Comparison of ENCODE assay signal across 9 mouse cellular contexts in the genomic region with DNA sequence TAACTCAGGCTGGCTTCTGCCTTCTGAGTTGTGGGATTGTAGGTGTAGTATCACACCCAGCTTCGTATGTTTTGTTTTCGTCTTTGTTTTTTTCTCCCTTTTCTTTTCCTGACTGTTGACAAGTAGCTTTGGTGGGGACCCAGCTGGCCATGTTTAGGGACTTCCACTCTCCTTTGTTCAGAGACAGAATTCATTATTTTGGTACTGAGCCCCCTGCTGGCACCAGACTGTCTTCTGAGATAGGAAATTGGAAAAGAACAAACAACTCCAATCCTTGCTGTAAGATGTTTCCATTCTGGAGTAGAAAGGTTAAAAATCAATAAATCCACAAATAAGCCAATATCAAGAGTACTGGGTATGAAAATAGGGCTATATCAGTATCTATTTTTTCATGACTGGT. TPM values are rescaled to one million over a fixed set of nuclear protein-coding genes. Genes with fewer than 3 reads are reported as not detected.
DNase-seq lines count a peak whose midpoint lies in the region; ATAC-seq and TF ChIP-seq lines count a peak whose summit lies in the region.
"Had no signal": no experiment of that assay in that cellular context is flagged by ENCODE, and none has a peak within 500 bp of the region (broad histone marks: within the 10 kb centered on the region; RNA-seq: fewer than 3 reads in every experiment).

No protein-coding gene starts in this region.

- H3K4me3 ChIP-seq in heart, adult 2 months, result peak overlapping the region; percentile 34; the same call in 1 of the 2 replicates
- H3K4me3 ChIP-seq in midbrain, embryonic 10.5 days, result no peak overlapping the region
- H3K4me3 ChIP-seq in midbrain, embryonic 11.5 days (ENCODE audit: low read depth, low read length), result no peak overlapping the region
- H3K4me3 ChIP-seq in hindbrain, embryonic 15.5 days, result no peak overlapping the region
- H3K4me3 ChIP-seq in stomach, embryonic 16.5 days (replicated peaks; ENCODE audit: low read length), result no peak overlapping the region

- no peak for DNase-seq in heart, adult 2 months
- DNase-seq in heart, postnatal 25 days (ENCODE audit: low spot score), result no peak
- DNase-seq in midbrain, embryonic 10.5 days (ENCODE audit: low spot score), result peak; percentile 32
- DNase-seq in midbrain, embryonic 11.5 days (ENCODE audit: low spot score, missing footprints), result no peak
- DNase-seq: liver, embryonic 13.5 days had no signal

- WGBS in heart, adult 2 months, result 43% methylated on average over 2 of the region's 2 CpGs
- WGBS in midbrain, embryonic 10.5 days, result 48% methylated on average over 2 of the region's 2 CpGs
- 33% methylated on average over 2 of the region's 2 CpGs for WGBS in midbrain, embryonic 11.5 days
- WGBS in hindbrain, embryonic 15.5 days, result 14% methylated on average over 2 of the region's 2 CpGs
- WGBS in stomach, embryonic 16.5 days, result 63% methylated on average over 2 of the region's 2 CpGs

- no peak for TF ChIP-seq EP300 in heart, adult 2 months (IDR thresholded peaks at IDR 0.05; ENCODE audit: insufficient read depth, low read depth, low read length)

- peak; percentile 49 for TF ChIP-seq CTCF in heart, adult 2 months (IDR thresholded peaks at IDR 0.05)

- H3K79me2 ChIP-seq in heart, adult 2 months (replicated peaks; ENCODE audit: control insufficient read depth, insufficient read depth, low read length), result no peaks in the 10 kb centered on the region

- no peak overlapping the region for H3K4me2 ChIP-seq in midbrain, embryonic 11.5 days
- no peak overlapping the region for H3K4me2 ChIP-seq in hindbrain, embryonic 15.5 days
- H3K4me2 ChIP-seq in stomach, embryonic 16.5 days (ENCODE audit: low read depth, low read length), result no peak overlapping the region

- intact Hi-C loops in heart, adult 2 months (cut with DNase I), result loop anchor here (10.0 kb wide), 1 partner anchor 402 kb away; no protein-coding TSS in a partner anchor
- intact Hi-C loops in heart, postnatal 25 days (cut with DNase I), result loop anchor here (10.0 kb wide), 1 partner anchor 192 kb away; no protein-coding TSS in a partner anchor

- ATAC-seq in midbrain, embryonic 11.5 days (ENCODE audit: low FRiP score), result no peak
- ATAC-seq in hindbrain, embryonic 15.5 days (ENCODE audit: low FRiP score, low read depth), result no peak
- ATAC-seq in stomach, embryonic 16.5 days (ENCODE audit: insufficient read depth, low FRiP score), result no peak
- no peak for ATAC-seq in megakaryocyte-erythroid progenitor cell, adult 5-6 weeks (replicated peaks; ENCODE audit: low FRiP score, low TSS enrichment, poor library complexity, severe bottlenecking)
- no peak for ATAC-seq in CD4-positive, CD25-positive, alpha-beta regulatory T cell, adult 4 months

- no peaks in the 10 kb centered on the region for H3K36me3 ChIP-seq in heart, adult 2 months (ENCODE audit: control insufficient read depth, insufficient read depth, low read length)
- no peaks in the 10 kb centered on the region for H3K36me3 ChIP-seq in midbrain, embryonic 10.5 days
- no peaks in the 10 kb centered on the region for H3K36me3 ChIP-seq in midbrain, embryonic 11.5 days (ENCODE audit: control insufficient read depth, insufficient read depth, low read length)
- no peaks in the 10 kb centered on the region for H3K36me3 ChIP-seq in hindbrain, embryonic 15.5 days
- no peaks in the 10 kb centered on the region for H3K36me3 ChIP-seq in stomach, embryonic 16.5 days (ENCODE audit: control insufficient read depth, insufficient read depth, low read length)
- H3K36me3 ChIP-seq: liver, embryonic 13.5 days had no signal

- H3K27ac ChIP-seq in heart, adult 2 months, result peak overlapping the region; percentile 82
- H3K27ac ChIP-seq in midbrain, embryonic 10.5 days (replicated peaks), result peak overlapping the region; percentile 81
- H3K27ac ChIP-seq in midbrain, embryonic 11.5 days (ENCODE audit: low read depth, low read length), result no peak overlapping the region
- peak overlapping the region; percentile 19 for H3K27ac ChIP-seq in hindbrain, embryonic 15.5 days (replicated peaks)
- peak overlapping the region; percentile 42; the same call in 1 of the 2 replicates for H3K27ac ChIP-seq in stomach, embryonic 16.5 days (ENCODE audit: low read length)
- H3K27ac ChIP-seq: liver, embryonic 13.5 days had no signal

- no peak overlapping the region; the same call in 1 of the 2 replicates for H3K9ac ChIP-seq in heart, adult 2 months (ENCODE audit: low read depth, low read length)
- H3K9ac ChIP-seq in midbrain, embryonic 11.5 days (ENCODE audit: low read length), result no peak overlapping the region
- H3K9ac ChIP-seq in hindbrain, embryonic 15.5 days, result no peak overlapping the region
- no peak overlapping the region for H3K9ac ChIP-seq in stomach, embryonic 16.5 days (ENCODE audit: low read length)
- H3K9ac ChIP-seq: liver, embryonic 13.5 days had no signal

- peaks cover 21% of the 10 kb centered on the region for H3K4me1 ChIP-seq in heart, adult 2 months (ENCODE audit: control insufficient read depth, insufficient read depth, low read length)
- H3K4me1 ChIP-seq in midbrain, embryonic 10.5 days, result peaks cover 68% of the 10 kb centered on the region
- peaks cover 16% of the 10 kb centered on the region for H3K4me1 ChIP-seq in midbrain, embryonic 11.5 days (ENCODE audit: control insufficient read depth, insufficient read depth, low read length)
- H3K4me1 ChIP-seq in hindbrain, embryonic 15.5 days (replicated peaks), result peaks cover 31% of the 10 kb centered on the region
- H3K4me1 ChIP-seq in stomach, embryonic 16.5 days (ENCODE audit: control insufficient read depth, insufficient read depth, low read length), result peaks cover 14% of the 10 kb centered on the region

- no peak for TF ChIP-seq POLR2A in heart, adult 2 months (IDR thresholded peaks at IDR 0.05; ENCODE audit: insufficient read depth, low read depth, low read length)

- no peaks in the 10 kb centered on the region for H3K9me3 ChIP-seq in midbrain, embryonic 10.5 days (replicated peaks)
- H3K9me3 ChIP-seq in midbrain, embryonic 11.5 days (ENCODE audit: control insufficient read depth, low read length), result no peaks in the 10 kb centered on the region
- no peaks in the 10 kb centered on the region for H3K9me3 ChIP-seq in hindbrain, embryonic 15.5 days
- no peaks in the 10 kb centered on the region for H3K9me3 ChIP-seq in stomach, embryonic 16.5 days (replicated peaks; ENCODE audit: control insufficient read depth, low read length)
- H3K9me3 ChIP-seq: liver, embryonic 13.5 days had no signal

- H3K27me3 ChIP-seq in heart, adult 2 months (ENCODE audit: control insufficient read depth, insufficient read depth, low read length), result peaks cover under 1% of the 10 kb centered on the region; the same call in 1 of the 2 replicates
- peaks cover 50% of the 10 kb centered on the region for H3K27me3 ChIP-seq in midbrain, embryonic 10.5 days (ENCODE audit: low read depth, poor library complexity, severe bottlenecking)
- H3K27me3 ChIP-seq in midbrain, embryonic 11.5 days (ENCODE audit: control insufficient read depth, insufficient read depth, low read length), result peaks cover 25% of the 10 kb centered on the region
- H3K27me3 ChIP-seq in hindbrain, embryonic 15.5 days, result peaks cover 21% of the 10 kb centered on the region
- peaks cover 27% of the 10 kb centered on the region for H3K27me3 ChIP-seq in stomach, embryonic 16.5 days (ENCODE audit: control insufficient read depth, insufficient read depth, low read length)

RNA-seq across cellular contexts. Expression of gene Tcea2, which starts 3.7 kb away (rescaled TPM):
- 1 to 10 TPM; 4.3 to 6.0 TPM for total RNA-seq in heart, adult 2 months (2021)
- 10.4 and 13.4 TPM in 2 replicates for polyA plus RNA-seq in heart, adult 2 months (2012; rRNA removed)
- 1 to 10 TPM; 5.8 to 6.4 TPM for total RNA-seq in heart, postnatal 25 days (2021)
- 14.5 and 18.0 TPM in 2 replicates for polyA plus RNA-seq in midbrain, embryonic 10.5 days (2016; fragmentation: Nextera tagmentation; extraction: Ambion mirVana)
- 15.5 and 16.0 TPM in 2 replicates for polyA plus RNA-seq in midbrain, embryonic 11.5 days (2014; fragmentation: Nextera tagmentation; extraction: Ambion mirVana)
- 38.5 and 46.8 TPM in 2 replicates for polyA plus RNA-seq in hindbrain, embryonic 15.5 days (2015; fragmentation: Nextera tagmentation; extraction: Ambion mirVana)
- polyA plus RNA-seq in stomach, embryonic 16.5 days (2015; fragmentation: Nextera tagmentation; extraction: Ambion mirVana), result 19.3 and 19.7 TPM in 2 replicates
- total RNA-seq in megakaryocyte-erythroid progenitor cell, adult 5-6 weeks (2014; fragmentation: Nextera tagmentation), result 8.2 and 9.0 TPM in 2 replicates
- total RNA-seq in megakaryocyte-erythroid progenitor cell, adult 5-6 weeks (2017), result 3.4 and 4.5 TPM in 2 replicates
- 10 to 100 TPM; 14.3 to 16.0 TPM for polyA plus RNA-seq in CD4-positive, CD25-positive, alpha-beta regulatory T cell, adult 4 months (2017; shearing (Covaris generic))

RNA-seq across cellular contexts. Expression of gene Sox18, which starts 5.0 kb away (rescaled TPM):
- 10 to 100 TPM; 37.8 to 46.2 TPM for total RNA-seq in heart, adult 2 months (2021)
- polyA plus RNA-seq in heart, adult 2 months (2012; rRNA removed), result 74.4 and 105 TPM in 2 replicates
- 10 to 100 TPM; 40.2 to 56.9 TPM for total RNA-seq in heart, postnatal 25 days (2021)
- 17.6 and 18.8 TPM in 2 replicates for polyA plus RNA-seq in midbrain, embryonic 10.5 days (2016; fragmentation: Nextera tagmentation; extraction: Ambion mirVana)
- polyA plus RNA-seq in midbrain, embryonic 11.5 days (2014; fragmentation: Nextera tagmentation; extraction: Ambion mirVana), result 12.5 and 14.6 TPM in 2 replicates
- polyA plus RNA-seq in hindbrain, embryonic 15.5 days (2015; fragmentation: Nextera tagmentation; extraction: Ambion mirVana), result 17.4 and 20.0 TPM in 2 replicates
- 25.4 and 25.5 TPM in 2 replicates for polyA plus RNA-seq in stomach, embryonic 16.5 days (2015; fragmentation: Nextera tagmentation; extraction: Ambion mirVana)
- total RNA-seq in megakaryocyte-erythroid progenitor cell, adult 5-6 weeks (2014; fragmentation: Nextera tagmentation), result not detected in 2 replicates
- total RNA-seq in megakaryocyte-erythroid progenitor cell, adult 5-6 weeks (2017), result not detected in 2 replicates
- polyA plus RNA-seq in CD4-positive, CD25-positive, alpha-beta regulatory T cell, adult 4 months (2017; shearing (Covaris generic)), result not detected

RNA-seq across cellular contexts. Expression of gene Rgs19, which starts 17.4 kb away (rescaled TPM):
- 1 to 10 TPM; 6.7 to 8.0 TPM for total RNA-seq in heart, adult 2 months (2021)
- polyA plus RNA-seq in heart, adult 2 months (2012; rRNA removed), result 22.8 and 24.5 TPM in 2 replicates
- total RNA-seq in heart, postnatal 25 days (2021), result 1 to 10 TPM; 5.8 to 7.7 TPM
- polyA plus RNA-seq in midbrain, embryonic 10.5 days (2016; fragmentation: Nextera tagmentation; extraction: Ambion mirVana), result 74.5 and 81.1 TPM in 2 replicates
- 61.6 and 65.4 TPM in 2 replicates for polyA plus RNA-seq in midbrain, embryonic 11.5 days (2014; fragmentation: Nextera tagmentation; extraction: Ambion mirVana)
- polyA plus RNA-seq in hindbrain, embryonic 15.5 days (2015; fragmentation: Nextera tagmentation; extraction: Ambion mirVana), result 56.8 and 64.9 TPM in 2 replicates
- polyA plus RNA-seq in stomach, embryonic 16.5 days (2015; fragmentation: Nextera tagmentation; extraction: Ambion mirVana), result 54.2 and 55.3 TPM in 2 replicates
- 55.6 and 78.0 TPM in 2 replicates for total RNA-seq in megakaryocyte-erythroid progenitor cell, adult 5-6 weeks (2014; fragmentation: Nextera tagmentation)
- total RNA-seq in megakaryocyte-erythroid progenitor cell, adult 5-6 weeks (2017), result 20.5 and 23.7 TPM in 2 replicates
- polyA plus RNA-seq in CD4-positive, CD25-positive, alpha-beta regulatory T cell, adult 4 months (2017; shearing (Covaris generic)), result 100 to 1,000 TPM; 174 to 198 TPM

RNA-seq across cellular contexts. Expression of gene Gm29797, which starts 19.6 kb away (rescaled TPM):
- total RNA-seq in heart, adult 2 months (2021), result not detected
- polyA plus RNA-seq in heart, adult 2 months (2012; rRNA removed), result 0.21 TPM in 1 of 2 replicates, not detected in the other
- not detected for total RNA-seq in heart, postnatal 25 days (2021)
- polyA plus RNA-seq in midbrain, embryonic 10.5 days (2016; fragmentation: Nextera tagmentation; extraction: Ambion mirVana), result 0.19 and 0.32 TPM in 2 replicates
- polyA plus RNA-seq in midbrain, embryonic 11.5 days (2014; fragmentation: Nextera tagmentation; extraction: Ambion mirVana), result not detected in 2 replicates
- polyA plus RNA-seq in hindbrain, embryonic 15.5 days (2015; fragmentation: Nextera tagmentation; extraction: Ambion mirVana), result not detected in 2 replicates
- polyA plus RNA-seq in stomach, embryonic 16.5 days (2015; fragmentation: Nextera tagmentation; extraction: Ambion mirVana), result 0.31 TPM in 1 of 2 replicates, not detected in the other
- not detected in 2 replicates for total RNA-seq in megakaryocyte-erythroid progenitor cell, adult 5-6 weeks (2014; fragmentation: Nextera tagmentation)
- total RNA-seq in megakaryocyte-erythroid progenitor cell, adult 5-6 weeks (2017), result not detected in 2 replicates
- not detected for polyA plus RNA-seq in CD4-positive, CD25-positive, alpha-beta regulatory T cell, adult 4 months (2017; shearing (Covaris generic))
- polyA plus RNA-seq: liver, embryonic 13.5 days had no signal

RNA-seq across cellular contexts. Expression of gene Lkaaear1, which starts 21.8 kb away (rescaled TPM):
- total RNA-seq in heart, adult 2 months (2021), result not detected
- 0.27 TPM in 1 of 2 replicates, not detected in the other for polyA plus RNA-seq in heart, adult 2 months (2012; rRNA removed)
- total RNA-seq in heart, postnatal 25 days (2021), result not detected
- polyA plus RNA-seq in midbrain, embryonic 10.5 days (2016; fragmentation: Nextera tagmentation; extraction: Ambion mirVana), result not detected in 2 replicates
- not detected in 2 replicates for polyA plus RNA-seq in midbrain, embryonic 11.5 days (2014; fragmentation: Nextera tagmentation; extraction: Ambion mirVana)
- not detected in 2 replicates for polyA plus RNA-seq in hindbrain, embryonic 15.5 days (2015; fragmentation: Nextera tagmentation; extraction: Ambion mirVana)
- polyA plus RNA-seq in stomach, embryonic 16.5 days (2015; fragmentation: Nextera tagmentation; extraction: Ambion mirVana), result not detected in 2 replicates
- not detected in 2 replicates for total RNA-seq in megakaryocyte-erythroid progenitor cell, adult 5-6 weeks (2014; fragmentation: Nextera tagmentation)
- not detected in 2 replicates for total RNA-seq in megakaryocyte-erythroid progenitor cell, adult 5-6 weeks (2017)
- polyA plus RNA-seq in CD4-positive, CD25-positive, alpha-beta regulatory T cell, adult 4 months (2017; shearing (Covaris generic)), result not detected
- polyA plus RNA-seq: liver, embryonic 13.5 days had no signal

Comparison
In these comparisons a context has a peak if more than half of its experiments do, and no peak if none do; other contexts are left out.
1. RNA of gene Sox18, which starts 5.0 kb away (polyA plus RNA-seq): 74.4 to 105 TPM in heart, adult 2 months, 25.4 to 25.5 TPM in stomach, embryonic 16.5 days, 17.4 to 20.0 TPM in hindbrain, embryonic 15.5 days, 17.6 to 18.8 TPM in midbrain, embryonic 10.5 days and 12.5 to 14.6 TPM in midbrain, embryonic 11.5 days; not detected in CD4-positive, CD25-positive, alpha-beta regulatory T cell, adult 4 months; every median in the first group is over 10 times any median in the second.